Mouse (Mus musculus): ENCODE measurements around the gene Cetn2. TPM values are rescaled to one million over a fixed set of nuclear protein-coding genes. Genes with fewer than 3 reads are reported as not detected.

Gene Cetn2
- polyA plus RNA-seq (2017; shearing (Covaris generic)), result 100 to 1,000 TPM; 115 to 118 TPM

GRCm38 (mm10) chrX:72917884-72918681 lies at the start of gene Cetn2, which contains the start of gene Nsdhl:
Gene Cetn2 (minus strand): TSS chrX:72918411.
Gene Nsdhl (plus strand): TSS chrX:72918557.

Other genes with a start within 250 kb of the Cetn2 start
- gene Gabrq, start 93.2 kb downstream of the Cetn2 start, polyA plus RNA-seq (2017; shearing (Covaris generic)), result not detected
- gene Nsdhl, start 146 bp upstream of the Cetn2 start, polyA plus RNA-seq (2017; shearing (Covaris generic)), result 10 to 100 TPM; 17.5 to 17.8 TPM
- gene Zfp185, start 68.9 kb upstream of the Cetn2 start, polyA plus RNA-seq (2017; shearing (Covaris generic)), result under 1 TPM in 1 of 2 experiments, not detected in 1; 0.77 TPM
- gene Pnma5, start 118.7 kb upstream of the Cetn2 start, polyA plus RNA-seq (2017; shearing (Covaris generic)), result under 1 TPM in 1 of 2 experiments, not detected in 1; 0.88 TPM
- gene Pnma3, start 146.4 kb upstream of the Cetn2 start, polyA plus RNA-seq (2017; shearing (Covaris generic)), result not detected
- gene Xlr4a, start 164.1 kb upstream of the Cetn2 start, polyA plus RNA-seq (2017; shearing (Covaris generic)), result 10 to 100 TPM; 77.0 to 88.6 TPM
- 1 to 10 TPM; 1.8 to 3.7 TPM for gene Xlr3a, start 178.7 kb upstream of the Cetn2 start, polyA plus RNA-seq (2017; shearing (Covaris generic))
- under 1 TPM in 1 of 2 experiments, not detected in 1; 0.71 TPM for gene Gm14685, start 198.6 kb upstream of the Cetn2 start, polyA plus RNA-seq (2017; shearing (Covaris generic))
- not detected for gene Xlr5b, start 230.4 kb upstream of the Cetn2 start, polyA plus RNA-seq (2017; shearing (Covaris generic))
- under 1 TPM in 1 of 2 experiments, not detected in 1; 0.65 TPM for gene DXBay18, start 231.0 kb upstream of the Cetn2 start, polyA plus RNA-seq (2017; shearing (Covaris generic))

All from inflammation-experienced regulatory T-cells (primary cell).